ENCODE assay signal across 10 mouse cellular contexts in genomic region chr19:38566752-38567151, GRCm38 (mm10).
DNase-seq lines count a peak whose midpoint lies in the region; ATAC-seq and TF ChIP-seq lines count a peak whose summit lies in the region.
"Had no signal": no experiment of that assay in that cellular context is flagged by ENCODE, and none has a peak within 500 bp of the region (broad histone marks: within the 10 kb centered on the region; RNA-seq: fewer than 3 reads in every experiment).

No protein-coding gene starts in this region.

- no peak overlapping the region for H3K9ac ChIP-seq in neural tube, embryonic 11.5 days (ENCODE audit: low read length)
- H3K9ac ChIP-seq: liver, embryonic 14.5 days had no signal

- no peaks in the 10 kb centered on the region for H3K9me3 ChIP-seq in neural tube, embryonic 11.5 days (ENCODE audit: control insufficient read depth, low read length)
- H3K9me3 ChIP-seq: G1E had no signal

- WGBS in neural tube, embryonic 11.5 days: 23% methylated on average over 7 of the region's 7 CpGs

- intact Hi-C loops in heart, postnatal 10 days (cut with DNase I): loop anchor here (2.0 to 5.0 kb wide), 2 partner anchors 141 to 208 kb away; no protein-coding TSS in a partner anchor

- H3K36me3 ChIP-seq in neural tube, embryonic 11.5 days (ENCODE audit: control insufficient read depth, insufficient read depth, low read length): no peaks in the 10 kb centered on the region
- H3K36me3 ChIP-seq: G1E had no signal

- peak overlapping the region; percentile 8; the same call in 1 of the 2 replicates for H3K4me3 ChIP-seq in layer of hippocampus, adult 2 months
- no peak overlapping the region for H3K4me3 ChIP-seq in neural tube, embryonic 11.5 days (ENCODE audit: low read depth, low read length)

- H3K27me3 ChIP-seq in neural tube, embryonic 11.5 days (ENCODE audit: control insufficient read depth, insufficient read depth, low read length): no peaks in the 10 kb centered on the region

- ATAC-seq in neural tube, embryonic 11.5 days (ENCODE audit: insufficient read depth, low FRiP score, low TSS enrichment): no peak

- DNase-seq in layer of hippocampus, adult 2 months (ENCODE audit: low spot score in 2 of 2): peak in 1 of 2 experiments; percentile 3
- no peak for DNase-seq in layer of hippocampus, adult 11-12 months (ENCODE audit: low spot score)
- peak; percentile 13 for DNase-seq in embryo, embryonic 10 days (ENCODE audit: low spot score)
- DNase-seq in heart, postnatal 10 days: peak; percentile 35 to 39
- peak; percentile 28 for DNase-seq in neural tube, embryonic 11.5 days (ENCODE audit: low spot score)
- no peak for DNase-seq in ovary, postnatal 10 days (ENCODE audit: low spot score)
- no peak for DNase-seq in urinary bladder, postnatal 4 days (ENCODE audit: low spot score in 2 of 2)
- no peak for DNase-seq in gastrocnemius, postnatal 10 days

- TF ChIP-seq CTCF in layer of hippocampus, adult 2 months (conservative IDR thresholded peaks at IDR 0.05): peak; percentile 72

- peaks cover 5% of the 10 kb centered on the region; the same call in 1 of the 2 replicates for H3K4me1 ChIP-seq in neural tube, embryonic 11.5 days (ENCODE audit: control insufficient read depth, insufficient read depth, low read length)

- 0 out of 2 replicates have a peak overlapping the region, but pooled peaks have one; percentile 14 for H3K27ac ChIP-seq in layer of hippocampus, adult 2 months
- no peak overlapping the region for H3K27ac ChIP-seq in neural tube, embryonic 11.5 days (ENCODE audit: low read depth, low read length)
- H3K27ac ChIP-seq: liver, embryonic 14.5 days had no signal

- no peak overlapping the region for H3K4me2 ChIP-seq in neural tube, embryonic 11.5 days (ENCODE audit: low read depth)

Comparison
In these comparisons a context has a peak if more than half of its experiments do, and no peak if none do; other contexts are left out.
1. DNase-seq: peak in embryo, embryonic 10 days (single experiment), heart, postnatal 10 days (2 of 2) and neural tube, embryonic 11.5 days (single experiment); none in layer of hippocampus, adult 11-12 months (single experiment), ovary, postnatal 10 days (single experiment), urinary bladder, postnatal 4 days (0 of 2) and gastrocnemius, postnatal 10 days (single experiment).